Mouse (Mus musculus): ENCODE measurements at regions not wholly inside any gene's neighbourhood (a gene's known extent, or its start where the extent isn't known, plus 50 kb on each side); places are given as distances from the start of the nearest gene placed in this dataset.
"Not testable (repeated sequence)": the region's sequence is repeated elsewhere in the genome, so short reads cannot be mapped to it uniquely, and the experiment has no call there.

DNA sequence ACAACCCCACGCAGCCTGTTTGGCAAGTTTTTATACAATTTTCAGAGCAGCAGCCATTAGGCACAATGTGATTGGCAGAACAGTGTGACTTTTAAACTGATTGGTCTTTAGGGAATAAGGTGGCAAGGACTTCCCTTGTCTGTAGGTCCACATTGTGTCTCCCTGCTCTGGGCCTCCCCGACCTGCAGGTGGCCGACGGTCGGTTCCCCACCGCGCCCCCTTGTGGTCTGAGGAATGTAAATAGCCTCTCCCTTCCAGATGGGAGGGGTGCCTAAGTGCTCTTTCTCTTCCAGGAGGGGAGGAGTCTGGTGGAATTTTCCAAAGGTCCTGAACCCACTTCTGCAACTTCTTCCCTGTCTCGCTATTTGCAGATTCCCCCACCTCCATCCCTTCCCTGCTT is 52.5 kb upstream of the Prr5 start:
- not testable (repeated sequence) for H3K4me1 ChIP-seq; H3K27ac ChIP-seq; H3K4me2 ChIP-seq (replicated peaks); H3K9ac ChIP-seq; H3K4me3 ChIP-seq; H3K9me3 ChIP-seq; ATAC-seq (ENCODE audit: insufficient number of reproducible peaks, insufficient read depth, low FRiP score, low TSS enrichment); H3K36me3 ChIP-seq
- peaks cover 21% of the 10 kb centered on the region; the same call in 1 of the 2 replicates for H3K27me3 ChIP-seq
- WGBS = 6% methylated on average over 8 of the region's 8 CpGs

- ATAC-seq (ENCODE audit: insufficient number of reproducible peaks, insufficient read depth, low FRiP score, low TSS enrichment) = peak; percentile 38
- 42% methylated on average over 17 of the region's 17 CpGs for WGBS
- Histone ChIP-seq H3K27ac (no peak overlapping the region), H3K4me3 (no peak overlapping the region), H3K4me2 (replicated peaks) (no peak overlapping the region), H3K9me3 (no peaks in the 10 kb centered on the region), H3K27me3 (peaks cover 14% of the 10 kb centered on the region; the same call in 1 of the 2 replicates), H3K9ac (no peak overlapping the region), H3K4me1 (peaks cover 13% of the 10 kb centered on the region; the same call in 1 of the 2 replicates), H3K36me3 (no peaks in the 10 kb centered on the region)
Measured at GRCm38 (mm10) chr15:84613536-84614527, 55.6 kb upstream of the Prr5 start.

- peaks cover 13% of the 10 kb centered on the region; the same call in 1 of the 2 replicates for H3K4me1 ChIP-seq
- H3K36me3 ChIP-seq = no peaks in the 10 kb centered on the region
- no peak overlapping the region for H3K27ac ChIP-seq
- peaks cover 14% of the 10 kb centered on the region; the same call in 1 of the 2 replicates for H3K27me3 ChIP-seq
- ATAC-seq (ENCODE audit: insufficient number of reproducible peaks, insufficient read depth, low FRiP score, low TSS enrichment) = no peak
- no peak overlapping the region for H3K4me2 ChIP-seq (replicated peaks)
- H3K9me3 ChIP-seq = no peaks in the 10 kb centered on the region
- no peak overlapping the region for H3K4me3 ChIP-seq
- H3K9ac ChIP-seq = no peak overlapping the region
- 15% methylated on average over 2 of the region's 2 CpGs for WGBS
Measured at GRCm38 (mm10) chr15:84612961-84613360, 55.3 kb upstream of the Rtl6 start.

DNA sequence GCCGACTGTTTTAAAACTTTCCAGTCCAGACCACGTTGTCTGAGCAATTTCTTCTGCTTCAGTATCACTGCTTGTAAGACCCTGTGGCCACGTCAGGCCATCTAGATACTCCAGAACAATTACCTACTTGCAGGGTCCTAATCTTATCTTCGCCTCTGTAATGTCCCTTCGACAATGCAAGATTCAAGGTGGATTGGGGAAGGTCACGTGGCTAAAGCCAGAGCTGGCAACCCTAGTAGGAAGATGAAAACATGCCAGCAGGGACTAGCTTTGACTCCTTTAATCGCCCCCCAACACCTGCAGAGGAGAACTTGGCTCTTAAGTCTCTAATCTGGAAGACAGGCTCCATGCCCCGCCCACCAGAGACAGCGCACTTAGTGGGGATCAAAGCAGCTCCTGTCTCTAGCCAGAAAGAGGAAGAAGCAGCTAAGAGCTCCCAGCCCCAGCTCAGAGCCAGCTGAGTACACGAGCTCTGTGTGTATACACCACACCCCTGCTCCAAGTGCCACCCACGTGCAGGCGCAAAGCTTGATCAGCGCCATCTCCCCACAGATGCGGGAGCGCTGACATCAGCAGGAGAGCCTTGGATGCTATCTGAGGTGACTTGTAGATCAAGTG is 52.3 kb upstream of the Rtl6 start:
- WGBS = 60% methylated on average over 15 of the region's 15 CpGs
- Histone ChIP-seq H3K27ac (no peak overlapping the region), H3K9ac (no peak overlapping the region), H3K4me3 (no peak overlapping the region), H3K4me1 (0 out of 2 replicates have a peak, but pooled peaks cover 3% of the 10 kb centered on the region), H3K4me2 (replicated peaks) (no peak overlapping the region), H3K27me3 (peaks cover 8% of the 10 kb centered on the region; the same call in 1 of the 2 replicates), H3K36me3 (no peaks in the 10 kb centered on the region), H3K9me3 (no peaks in the 10 kb centered on the region)
- no peak for ATAC-seq (ENCODE audit: insufficient number of reproducible peaks, insufficient read depth, low FRiP score, low TSS enrichment)

DNA sequence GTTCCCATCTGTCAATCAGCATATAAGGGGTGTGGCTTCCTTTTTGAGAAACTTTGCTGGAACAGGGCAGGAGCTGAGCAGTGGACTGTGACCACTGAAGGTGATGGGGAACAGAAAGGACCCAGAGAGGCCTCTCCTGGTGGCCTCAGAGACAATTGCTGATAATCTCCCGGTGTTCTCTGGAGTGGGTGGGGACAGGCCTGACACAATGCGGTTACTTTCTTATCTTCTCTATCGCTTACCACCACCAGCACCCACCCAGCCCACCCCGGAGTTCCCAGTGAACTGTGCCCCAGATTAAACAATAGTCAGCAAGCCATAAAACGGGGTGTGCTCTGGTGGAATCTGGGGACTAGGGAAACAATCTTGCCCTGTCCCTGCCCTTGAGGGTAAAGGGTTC is 51.4 kb upstream of the Rtl6 start:
- H3K4me1 ChIP-seq = peaks cover 5% of the 10 kb centered on the region
- H3K4me2 ChIP-seq (replicated peaks) = no peak overlapping the region
- no peak overlapping the region for H3K4me3 ChIP-seq
- peaks cover 4% of the 10 kb centered on the region; the same call in 1 of the 2 replicates for H3K27me3 ChIP-seq
- no peaks in the 10 kb centered on the region for H3K36me3 ChIP-seq
- no peak for ATAC-seq (ENCODE audit: insufficient number of reproducible peaks, insufficient read depth, low FRiP score, low TSS enrichment)
- WGBS = 83% methylated on average over 5 of the region's 5 CpGs
- no peak overlapping the region for H3K27ac ChIP-seq
- no peaks in the 10 kb centered on the region for H3K9me3 ChIP-seq
- H3K9ac ChIP-seq = no peak overlapping the region

Measured in embryonic facial prominence, embryonic 12.5 days (tissue).